Mouse (Mus musculus) forebrain, embryonic 10.5 days (tissue): Measurements from ENCODE around the gene Slc29a2. TPM values are rescaled to one million over a fixed set of nuclear protein-coding genes. Genes with fewer than 3 reads are reported as not detected.

Source experiments
- DNase-seq: peaks from one replicate; pipeline ENCODE4 v3.0.0-alpha.2; 2017; ENCODE audit warnings: low spot score; ENCODE audit errors: extremely low spot score
- H3K27ac ChIP-seq: fragments of 300-500 bp; sonication (generic); 2 replicates; pipeline ENCODE4 v1.5.1; 2016; ENCODE audit warnings: mild to moderate bottlenecking
- H3K27me3 ChIP-seq: fragments of 300-500 bp; sonication (generic); 2 replicates; pipeline ENCODE4 v1.6.1; 2016; ENCODE audit warnings: mild to moderate bottlenecking; ENCODE audit not compliant: poor library complexity, severe bottlenecking
- H3K36me3 ChIP-seq: fragments of 300-500 bp; sonication (generic); replicated peaks from 2 replicates; pipeline ENCODE4 v1.6.1; 2016; ENCODE audit warnings: mild to moderate bottlenecking, moderate library complexity
- H3K4me1 ChIP-seq: fragments of 300-500 bp; sonication (generic); 2 replicates; pipeline ENCODE4 v1.6.1; 2016
- H3K4me3 ChIP-seq: fragments of 300-500 bp; sonication (generic); 2 replicates; pipeline ENCODE4 v1.5.1; 2016; ENCODE audit warnings: mild to moderate bottlenecking, moderate library complexity
- H3K9me3 ChIP-seq: fragments of 300-500 bp; sonication (generic); 2 replicates; pipeline ENCODE4 v1.6.1; 2016; ENCODE audit warnings: mild to moderate bottlenecking, moderate library complexity
- WGBS: fragments of 180-500 bp; shearing (Covaris S2); methylation state at CpG from one replicate; pipeline ENCODE4 v1.1.7; 2016; 5-methylcytosine and 5-hydroxymethylcytosine counted together
- polyA plus RNA-seq: library from polyadenylated mRNA; unstranded; fragments of >200 nt; fragmentation: Nextera tagmentation; extraction: Ambion mirVana; gene quantifications from 2 replicates; pipeline ENCODE4 v1.2.1, GENCODE M21; 2016

Slc29a2 gene
- polyA plus RNA-seq, 1 experiment from 2014 or later, result 9.3 TPM

DNA sequence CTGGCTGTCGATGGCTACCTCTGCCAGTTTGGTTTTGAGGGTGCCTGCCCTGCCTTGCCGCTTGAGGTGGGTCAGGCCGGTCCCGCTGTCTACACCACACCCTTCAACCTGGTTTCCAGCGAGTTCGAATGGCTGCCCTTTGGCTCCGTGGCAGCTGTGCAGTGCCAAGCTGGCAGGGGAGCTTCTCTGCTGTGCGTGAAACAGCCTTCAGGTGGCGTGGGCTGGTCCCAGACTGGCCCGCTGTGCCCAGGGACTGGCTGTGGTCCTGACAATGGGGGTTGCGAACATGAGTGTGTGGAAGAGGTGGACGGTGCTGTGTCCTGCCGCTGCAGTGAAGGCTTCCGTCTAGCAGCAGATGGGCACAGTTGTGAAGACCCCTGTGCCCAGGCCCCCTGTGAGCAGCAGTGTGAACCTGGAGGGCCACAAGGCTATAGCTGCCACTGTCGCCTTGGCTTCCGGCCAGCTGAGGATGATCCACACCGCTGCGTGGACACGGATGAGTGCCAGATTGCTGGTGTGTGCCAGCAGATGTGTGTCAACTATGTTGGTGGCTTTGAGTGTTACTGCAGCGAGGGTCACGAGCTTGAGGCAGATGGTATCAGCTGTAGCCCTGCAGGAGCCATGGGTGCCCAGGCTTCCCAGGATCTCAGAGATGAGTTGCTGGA, 45.0 kb downstream of the Slc29a2 start:
- peaks cover 73% of the 10 kb centered on the region for H3K4me1 ChIP-seq

DNA sequence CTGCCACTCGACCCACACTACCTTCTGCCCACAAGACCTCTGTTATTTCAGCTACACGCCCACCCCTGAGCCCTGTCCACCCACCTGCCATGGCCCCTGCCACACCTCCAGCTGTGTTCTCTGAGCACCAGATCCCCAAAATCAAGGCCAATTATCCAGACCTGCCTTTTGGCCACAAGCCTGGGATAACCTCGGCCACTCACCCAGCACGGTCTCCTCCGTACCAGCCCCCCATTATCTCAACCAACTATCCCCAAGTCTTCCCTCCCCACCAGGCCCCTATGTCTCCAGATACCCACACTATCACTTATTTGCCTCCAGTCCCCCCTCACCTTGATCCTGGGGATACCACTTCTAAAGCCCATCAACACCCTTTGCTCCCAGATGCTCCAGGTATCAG, 45.8 kb downstream of the Slc29a2 start:
- no peaks in the 10 kb centered on the region for H3K9me3 ChIP-seq
- H3K36me3 ChIP-seq, result no peaks in the 10 kb centered on the region
- DNase-seq, result no peak
- WGBS, result 90% methylated on average over 5 of the region's 5 CpGs
- peaks cover 73% of the 10 kb centered on the region for H3K4me1 ChIP-seq
- peak overlapping the region; percentile 61; the same call in 1 of the 2 replicates for H3K4me3 ChIP-seq
- peak overlapping the region; percentile 92; the same call in 1 of the 2 replicates for H3K27ac ChIP-seq
- peaks cover 78% of the 10 kb centered on the region for H3K27me3 ChIP-seq

More for the DNA sequence above, 45.0 kb downstream of the Slc29a2 start:
- Histone ChIP-seq H3K27ac (peak overlapping the region; percentile 92), H3K36me3 (no peaks in the 10 kb centered on the region), H3K27me3 (peaks cover 72% of the 10 kb centered on the region), H3K4me3 (peak overlapping the region; percentile 61), H3K9me3 (no peaks in the 10 kb centered on the region)
- 49% methylated on average over 21 of the region's 21 CpGs for WGBS
- DNase-seq, result no peak

DNA sequence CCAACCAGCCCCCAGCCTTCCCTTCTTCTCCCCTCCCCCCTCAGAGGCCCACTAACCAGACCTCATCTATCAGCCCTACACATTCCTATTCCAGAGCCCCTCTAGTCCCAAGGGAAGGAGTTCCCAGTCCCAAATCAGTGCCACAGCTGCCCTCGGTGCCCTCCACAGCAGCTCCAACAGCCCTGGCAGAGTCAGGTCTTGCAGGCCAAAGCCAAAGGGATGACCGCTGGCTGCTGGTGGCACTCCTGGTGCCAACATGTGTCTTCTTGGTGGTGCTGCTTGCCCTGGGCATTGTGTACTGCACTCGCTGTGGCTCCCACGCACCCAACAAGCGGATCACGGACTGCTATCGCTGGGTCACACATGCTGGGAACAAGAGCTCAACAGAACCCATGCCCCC, 46.3 kb downstream of the Slc29a2 start:
- H3K9me3 ChIP-seq, result no peaks in the 10 kb centered on the region
- 84% methylated on average over 7 of the region's 7 CpGs for WGBS
- DNase-seq, result no peak
- peak overlapping the region; percentile 92 for H3K27ac ChIP-seq
- peak overlapping the region; percentile 61 for H3K4me3 ChIP-seq
- H3K36me3 ChIP-seq, result no peaks in the 10 kb centered on the region
- H3K4me1 ChIP-seq, result peaks cover 69% of the 10 kb centered on the region
- H3K27me3 ChIP-seq, result peaks cover 81% of the 10 kb centered on the region

DNA sequence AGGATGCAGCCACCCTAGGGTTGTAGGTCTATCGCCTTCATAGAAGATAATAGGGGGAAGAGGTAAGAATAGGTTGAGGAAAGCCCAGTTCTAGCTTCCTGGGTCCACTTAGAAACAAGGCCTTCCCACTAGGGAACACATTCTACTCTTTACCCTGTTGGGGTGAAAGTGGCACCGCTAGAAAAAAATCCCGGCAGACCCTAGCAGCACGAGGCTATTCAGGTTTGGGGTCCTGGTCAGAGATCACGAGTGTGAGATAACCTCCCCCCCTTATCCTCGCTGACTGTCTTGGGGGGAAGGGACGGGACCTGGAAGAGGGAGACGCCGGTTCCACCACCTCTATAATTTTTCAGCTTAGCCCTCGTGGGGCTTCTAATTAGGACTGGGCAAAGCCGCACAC, 47.4 kb downstream of the Slc29a2 start:
- H3K27me3 ChIP-seq, result peaks cover 75% of the 10 kb centered on the region
- no peaks in the 10 kb centered on the region for H3K36me3 ChIP-seq
- H3K9me3 ChIP-seq, result no peaks in the 10 kb centered on the region
- DNase-seq, result no peak
- 5% methylated on average over 11 of the region's 11 CpGs for WGBS
- peak overlapping the region; percentile 61 for H3K4me3 ChIP-seq
- peak overlapping the region; percentile 92 for H3K27ac ChIP-seq
- H3K4me1 ChIP-seq, result peaks cover 66% of the 10 kb centered on the region

DNA sequence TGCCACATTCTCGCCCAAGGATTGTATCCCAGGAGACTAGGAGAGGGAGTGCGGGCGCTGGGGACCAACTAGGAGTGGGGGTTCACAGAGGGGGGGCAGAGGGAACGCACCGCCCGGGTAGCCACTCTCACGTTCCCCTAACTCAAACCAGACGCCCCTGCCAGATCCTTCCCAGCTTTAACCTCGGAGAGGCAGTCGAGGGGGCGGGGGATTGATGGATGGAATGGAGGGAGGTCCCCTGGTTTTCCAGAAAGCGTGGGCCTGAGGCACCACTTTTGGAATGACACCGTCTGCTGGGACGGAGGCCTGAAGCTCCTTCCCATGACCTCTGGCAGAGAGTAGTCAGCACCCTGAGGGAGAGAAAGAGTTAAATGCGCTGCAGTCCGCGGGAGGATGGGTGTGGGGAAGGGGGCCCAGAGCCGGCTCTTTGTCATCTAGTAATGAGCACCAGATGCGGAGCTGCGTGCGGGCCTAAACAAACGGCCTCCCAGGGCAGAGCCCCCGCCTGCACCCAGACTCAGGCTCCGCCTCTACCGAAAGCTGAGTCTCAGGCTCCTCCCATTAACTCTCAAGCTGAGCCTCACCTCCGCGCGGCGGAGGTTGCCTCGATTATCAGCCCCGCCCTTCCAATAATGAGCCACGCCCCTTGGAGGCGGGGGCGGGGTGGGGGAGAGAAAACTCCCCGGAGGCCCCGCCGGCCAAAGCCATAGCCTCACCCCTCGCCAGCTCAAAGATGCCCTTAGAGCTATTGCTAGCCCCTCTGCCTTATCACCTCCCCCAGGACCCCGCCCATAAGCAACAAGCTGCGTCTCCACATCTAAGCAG, 48.1 kb downstream of the Slc29a2 start:
- peak; percentile 89 for DNase-seq
- no peaks in the 10 kb centered on the region for H3K9me3 ChIP-seq
- peaks cover 68% of the 10 kb centered on the region for H3K27me3 ChIP-seq
- H3K36me3 ChIP-seq, result no peaks in the 10 kb centered on the region
- under 1% methylated on average over 40 of the region's 40 CpGs for WGBS
- H3K4me1 ChIP-seq, result peaks cover 64% of the 10 kb centered on the region
- peak overlapping the region; percentile 92 for H3K27ac ChIP-seq
- H3K4me3 ChIP-seq, result peak overlapping the region; percentile 61

DNA sequence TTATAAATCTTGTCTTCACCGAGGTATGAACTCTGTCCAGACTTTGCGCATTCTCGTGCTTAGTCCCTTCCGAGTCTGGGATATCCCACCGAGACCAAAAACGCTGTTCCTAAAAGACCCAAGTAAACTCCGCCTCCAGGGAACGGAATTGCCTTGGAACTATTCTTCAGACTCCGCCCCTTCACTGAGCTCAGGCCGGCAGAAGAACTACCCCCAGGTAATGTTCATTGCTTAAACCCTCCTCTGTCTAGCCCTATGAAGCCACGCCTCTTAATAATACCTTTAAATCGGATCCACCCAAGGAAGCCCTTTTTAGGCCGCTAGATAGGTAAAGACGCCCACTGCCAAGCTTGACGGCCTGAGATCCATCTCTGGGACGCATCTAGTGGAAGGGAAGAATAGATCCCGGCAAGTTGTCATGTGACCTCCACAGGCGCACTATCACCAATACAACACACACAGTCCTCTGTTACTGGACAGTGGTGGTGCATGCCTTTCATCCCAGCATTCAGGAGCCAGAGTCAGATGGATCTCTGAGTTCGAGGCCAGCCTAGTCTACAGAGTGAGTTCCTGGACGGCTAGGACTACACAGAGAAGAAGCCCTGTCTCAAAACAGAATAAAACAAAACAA, 48.8 kb downstream of the Slc29a2 start:
- 1% methylated on average over 20 of the region's 20 CpGs for WGBS
- DNase-seq, result peak; percentile 57
- Histone ChIP-seq H3K27ac (peak overlapping the region; percentile 92), H3K4me3 (peak overlapping the region; percentile 61), H3K36me3 (no peaks in the 10 kb centered on the region), H3K9me3 (no peaks in the 10 kb centered on the region), H3K27me3 (peaks cover 60% of the 10 kb centered on the region), H3K4me1 (peaks cover 56% of the 10 kb centered on the region)

- under 1% methylated on average over 15 of the region's 15 CpGs for WGBS
- Histone ChIP-seq H3K4me1 (peaks cover 51% of the 10 kb centered on the region), H3K9me3 (no peaks in the 10 kb centered on the region), H3K27ac (peak overlapping the region; percentile 92), H3K27me3 (peaks cover 55% of the 10 kb centered on the region), H3K36me3 (no peaks in the 10 kb centered on the region), H3K4me3 (peak overlapping the region; percentile 61)
- DNase-seq, result peak; percentile 84
Measured at GRCm38 (mm10) chr19:5073028-5073427, 49.4 kb downstream of the Slc29a2 start.

DNA sequence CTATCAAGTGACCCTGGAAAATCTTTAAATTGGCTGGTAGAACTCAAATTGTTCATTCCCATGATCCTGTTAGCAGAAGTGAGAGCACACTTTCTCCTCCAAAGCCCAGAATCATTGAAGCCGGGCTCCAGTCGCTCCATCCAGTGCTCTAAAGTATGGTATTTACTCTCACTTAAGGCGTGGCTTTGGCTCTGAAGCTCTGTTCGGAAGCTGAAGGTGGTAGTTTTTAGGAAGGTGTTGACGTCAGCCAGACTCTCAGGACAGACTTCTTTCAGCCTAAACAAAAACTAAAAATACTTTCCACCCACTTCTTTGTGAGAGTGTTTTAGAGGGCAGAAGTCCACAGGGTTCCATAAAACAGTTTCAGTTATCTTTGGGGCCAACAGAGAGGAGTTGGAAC, 49.9 kb downstream of the Slc29a2 start:
- no peak overlapping the region for H3K4me3 ChIP-seq
- H3K4me1 ChIP-seq, result peaks cover 46% of the 10 kb centered on the region
- no peaks in the 10 kb centered on the region for H3K9me3 ChIP-seq
- no peaks in the 10 kb centered on the region for H3K36me3 ChIP-seq
- 47% methylated on average over 5 of the region's 5 CpGs for WGBS
- no peak overlapping the region for H3K27ac ChIP-seq
- no peak for DNase-seq
- H3K27me3 ChIP-seq, result peaks cover 50% of the 10 kb centered on the region

DNA sequence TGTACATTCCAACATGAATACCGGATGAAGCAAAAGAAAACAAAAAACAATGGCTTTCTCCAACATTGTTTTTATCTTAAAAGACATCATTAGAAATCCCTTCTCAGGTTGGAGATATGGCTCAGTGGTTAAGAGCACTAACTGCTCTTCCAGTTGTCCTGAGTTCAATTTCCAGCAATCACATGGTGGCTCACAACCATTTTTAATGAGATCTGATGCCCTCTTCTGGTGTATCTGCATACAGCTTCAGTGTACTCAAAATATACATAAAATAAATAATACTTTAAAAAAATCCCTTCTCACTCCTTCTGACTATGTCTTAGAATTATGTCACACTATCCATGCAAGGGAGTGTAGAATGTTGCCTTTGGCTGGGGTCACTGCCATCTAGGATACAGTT, 55.6 kb downstream of the Slc29a2 start:
- no peak overlapping the region for H3K4me3 ChIP-seq
- no peaks in the 10 kb centered on the region for H3K4me1 ChIP-seq
- H3K27me3 ChIP-seq, result peaks cover 59% of the 10 kb centered on the region
- no peak overlapping the region for H3K27ac ChIP-seq
- no peak for DNase-seq
- no peaks in the 10 kb centered on the region for H3K9me3 ChIP-seq
- H3K36me3 ChIP-seq, result no peaks in the 10 kb centered on the region
- WGBS, result 91% methylated on average over 1 of the region's 1 CpGs

Other genes with a start within 250 kb of the Slc29a2 start
- 94.2 and 96.7 TPM in 2 replicates for gene Rbm4, start 230.0 kb upstream of the Slc29a2 start, polyA plus RNA-seq
- gene Gm21992, start 212.2 kb upstream of the Slc29a2 start, polyA plus RNA-seq, result 34.4 and 35.7 TPM in 2 replicates
- gene Rbm14, start 212.2 kb upstream of the Slc29a2 start, polyA plus RNA-seq, result 137 and 140 TPM in 2 replicates
- 40.5 and 47.2 TPM in 2 replicates for gene Ccs, start 184.5 kb upstream of the Slc29a2 start, polyA plus RNA-seq
- gene Ccdc87, start 184.5 kb upstream of the Slc29a2 start, polyA plus RNA-seq, result 0.18 TPM in 1 of 2 replicates, not detected in the other
- 21.4 and 25.5 TPM in 2 replicates for gene Ctsf, start 168.7 kb upstream of the Slc29a2 start, polyA plus RNA-seq
- 2.0 and 2.2 TPM in 2 replicates for gene Actn3, start 146.0 kb upstream of the Slc29a2 start, polyA plus RNA-seq
- gene Zdhhc24, start 145.2 kb upstream of the Slc29a2 start, polyA plus RNA-seq, result 11.5 and 13.2 TPM in 2 replicates
- gene Bbs1, start 117.2 kb upstream of the Slc29a2 start, polyA plus RNA-seq, result 8.7 and 9.8 TPM in 2 replicates
- gene Dpp3, start 95.6 kb upstream of the Slc29a2 start, polyA plus RNA-seq, result 193 and 199 TPM in 2 replicates
- 1.4 and 1.7 TPM in 2 replicates for gene Peli3, start 80.7 kb upstream of the Slc29a2 start, polyA plus RNA-seq
- gene Mrpl11, start 61.7 kb upstream of the Slc29a2 start, polyA plus RNA-seq, result 153 and 161 TPM in 2 replicates
- gene Npas4, start 33.5 kb upstream of the Slc29a2 start, polyA plus RNA-seq, result not detected in 2 replicates
- gene B4gat1, start 15.0 kb downstream of the Slc29a2 start, polyA plus RNA-seq, result 36.2 and 38.4 TPM in 2 replicates
- 2.8 and 3.6 TPM in 2 replicates for gene AC124502.3, start 15.0 kb downstream of the Slc29a2 start, polyA plus RNA-seq
- 83.0 and 84.2 TPM in 2 replicates for gene Brms1, start 17.5 kb downstream of the Slc29a2 start, polyA plus RNA-seq
- gene Rin1, start 26.6 kb downstream of the Slc29a2 start, polyA plus RNA-seq, result 2.7 and 3.7 TPM in 2 replicates
- 15.9 and 17.6 TPM in 2 replicates for gene Cd248, start 44.2 kb downstream of the Slc29a2 start, polyA plus RNA-seq
- gene Tmem151a, start 61.7 kb downstream of the Slc29a2 start, polyA plus RNA-seq, result 0.47 and 1.7 TPM in 2 replicates
- gene Yif1a, start 64.7 kb downstream of the Slc29a2 start, polyA plus RNA-seq, result 67.1 and 74.2 TPM in 2 replicates
- gene Cnih2, start 74.7 kb downstream of the Slc29a2 start, polyA plus RNA-seq, result 33.2 and 34.2 TPM in 2 replicates
- 253 and 255 TPM in 2 replicates for gene Rab1b, start 83.2 kb downstream of the Slc29a2 start, polyA plus RNA-seq
- gene Klc2, start 94.7 kb downstream of the Slc29a2 start, polyA plus RNA-seq, result 26.4 and 27.5 TPM in 2 replicates
- 21.3 and 22.7 TPM in 2 replicates for gene Pacs1, start 249.3 kb downstream of the Slc29a2 start, polyA plus RNA-seq